Mouse (Mus musculus): ENCODE measurements around the gene Gm9837.

The Gm9837 gene

DNA sequence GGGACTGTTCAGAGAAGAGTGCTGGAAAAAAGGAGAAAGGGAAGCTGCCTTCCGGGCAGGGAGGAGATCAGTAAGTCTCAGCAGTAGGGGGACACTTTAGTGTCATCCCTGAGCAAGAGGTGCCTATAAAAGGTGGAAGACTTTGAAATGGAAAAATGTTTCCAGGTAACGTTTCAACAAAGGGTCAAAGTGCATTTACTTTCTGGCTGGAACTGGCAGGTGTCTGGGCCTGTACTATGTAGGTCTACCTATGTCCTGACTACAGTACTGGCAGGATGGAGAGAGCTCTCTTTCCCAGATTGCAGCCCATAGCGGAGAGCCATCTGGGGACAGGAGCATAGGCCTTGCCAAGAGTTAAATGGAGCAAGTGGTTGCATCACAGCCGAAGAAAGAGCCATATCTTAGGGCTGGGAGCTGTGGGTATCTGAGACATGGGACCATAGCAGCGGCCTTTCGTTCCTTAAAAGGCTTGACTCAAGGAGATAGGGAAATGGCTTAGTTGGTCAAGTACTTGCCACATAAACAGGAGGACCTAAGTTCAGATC is 44.5 kb downstream of the Gm9837 start:
- in situ Hi-C loops (cut with MboI, MseI) = no loop called here

DNA sequence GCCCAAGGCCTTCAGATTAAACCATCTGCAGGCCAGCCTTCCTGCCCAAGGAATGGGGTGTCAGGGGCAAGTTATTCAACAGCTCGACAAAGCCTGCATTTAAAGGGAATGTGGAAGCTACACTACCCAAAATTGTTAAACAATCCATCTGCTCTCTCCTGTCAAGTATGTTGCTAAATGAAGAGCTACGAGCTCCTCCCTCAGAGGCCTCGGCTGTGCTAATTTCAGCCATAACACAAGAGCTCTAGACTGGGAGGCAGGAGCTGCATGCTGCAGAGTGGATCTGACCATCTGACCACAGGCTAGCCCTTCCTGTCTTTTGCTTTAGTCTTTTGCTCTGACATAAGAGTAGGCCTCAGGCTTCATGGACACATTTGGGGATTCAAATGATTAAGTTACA is 45.0 kb downstream of the Gm9837 start:
- in situ Hi-C loops (cut with MboI, MseI) = no loop called here

DNA sequence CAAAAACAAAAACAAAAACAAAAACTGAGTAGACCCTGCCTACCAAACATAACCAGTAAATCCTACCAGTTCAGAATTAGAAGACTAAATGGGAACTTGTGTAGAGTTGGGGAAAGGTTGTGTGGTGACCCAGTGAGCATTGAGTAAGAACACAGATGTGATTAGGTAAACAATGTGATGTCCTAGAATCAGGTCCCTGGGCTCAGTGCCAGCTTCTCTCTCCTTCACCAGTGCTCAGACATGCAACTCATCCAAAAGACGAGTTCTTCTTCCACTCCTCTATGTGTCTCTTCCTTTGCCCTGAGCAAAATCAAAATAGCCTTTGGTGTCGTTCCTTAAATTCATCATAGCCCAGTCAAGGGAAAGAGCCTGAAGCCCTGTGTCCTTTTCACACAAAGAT is 45.5 kb downstream of the Gm9837 start:
- in situ Hi-C loops (cut with MboI, MseI) = no loop called here

DNA sequence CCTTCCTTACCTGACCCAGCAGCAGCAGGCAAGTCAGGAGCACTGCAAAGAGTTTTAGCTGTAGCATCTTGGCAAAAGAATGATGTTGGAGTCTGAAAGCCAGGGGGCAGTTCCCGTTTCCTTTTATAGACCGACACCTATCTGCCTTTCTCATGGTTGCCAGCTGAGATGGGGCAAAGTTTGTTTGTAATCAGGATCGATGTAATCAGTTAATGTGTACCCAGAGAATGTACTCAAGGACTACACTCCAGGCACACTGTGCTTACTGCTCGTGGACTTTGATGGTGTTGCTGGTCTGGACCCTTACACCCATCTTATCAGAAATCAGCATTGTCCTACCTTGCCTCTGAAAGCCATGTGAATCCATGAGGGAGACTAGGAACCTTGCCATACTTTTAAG is 47.2 kb downstream of the Gm9837 start, which contains the start of gene Leap2:
TSS of gene Leap2 (minus strand) at position 135 of the 400 bp plus-strand sequence.
- in situ Hi-C loops (cut with MboI, MseI) = no loop called here
